Mouse (Mus musculus): Measurements from ENCODE around the gene Slc35d1.

DNA sequence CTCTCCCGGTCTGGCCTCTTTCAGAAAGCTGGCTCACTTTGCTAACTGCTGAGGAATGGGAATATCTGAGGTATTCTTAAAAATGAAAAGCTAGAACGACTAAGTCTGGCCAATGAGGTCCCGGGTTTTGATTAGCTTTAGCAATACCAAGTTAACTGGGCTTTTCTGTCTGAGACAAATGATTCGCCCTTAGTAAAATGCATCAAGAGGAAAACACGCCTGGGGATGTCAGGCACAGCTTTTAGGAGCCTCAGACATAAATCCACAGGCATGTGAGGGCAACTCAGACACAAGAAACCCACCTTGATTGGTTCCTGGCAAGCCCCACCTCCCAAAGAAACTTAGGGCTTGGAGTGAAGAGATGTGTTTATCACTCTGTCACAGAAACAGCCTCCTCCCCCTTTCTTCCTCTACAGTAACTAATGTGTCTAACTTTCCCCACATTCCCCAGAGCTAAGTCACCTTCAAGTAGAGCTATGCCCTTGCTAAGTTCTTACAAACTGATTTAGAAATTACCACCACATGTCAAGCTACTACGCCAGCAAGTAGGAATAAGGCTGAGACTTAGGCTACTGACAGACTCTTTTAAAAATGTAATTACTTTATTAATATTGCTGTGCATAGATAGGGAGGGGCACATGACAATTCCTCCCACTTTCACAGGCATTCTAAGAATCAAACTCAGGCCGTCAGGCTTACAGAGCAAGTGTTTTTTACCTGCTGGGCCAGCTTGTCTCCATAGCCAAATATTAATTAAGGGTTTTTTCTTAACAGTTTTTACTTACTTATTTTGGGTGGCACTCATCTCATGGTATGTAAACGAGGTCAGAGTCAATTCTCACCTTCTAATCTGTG lies 26.0 kb downstream of the Slc35d1 start:
- TF ChIP-seq CTCF (IDR thresholded peaks at IDR 0.05; ENCODE audit: borderline replicate concordance, insufficient read depth, low read depth, low read length) (no peak), POLR2A (IDR thresholded peaks at IDR 0.05; ENCODE audit: borderline replicate concordance, insufficient read depth, low read length) (no peak)

All from cerebellum, adult 2 months (tissue).